Comparison of ENCODE assay signal across 22 mouse cellular contexts in the genomic region with DNA sequence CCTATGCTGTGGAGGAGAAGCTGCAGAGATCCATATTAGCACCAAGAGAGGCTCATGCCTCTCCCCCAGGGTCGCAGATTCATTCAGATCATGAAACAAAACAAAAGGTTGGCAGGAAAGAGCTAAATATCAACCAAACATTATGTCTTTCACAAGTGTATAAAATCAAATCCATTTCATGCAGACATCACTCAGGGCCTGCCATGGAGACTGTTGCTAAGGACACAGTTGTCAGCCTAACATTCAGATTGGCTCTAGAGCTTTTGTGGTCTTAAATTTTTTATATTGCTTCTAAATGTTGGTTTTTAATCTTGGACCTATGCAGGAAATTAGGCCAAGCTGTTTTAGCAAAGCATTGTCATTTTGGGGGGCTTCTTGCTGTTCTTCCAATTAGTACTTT. TPM values are rescaled to one million over a fixed set of nuclear protein-coding genes. Genes with fewer than 3 reads are reported as not detected.
"Had no signal": no experiment of that assay in that cellular context is flagged by ENCODE, and none has a peak within 500 bp of the region (broad histone marks: within the 10 kb centered on the region; RNA-seq: fewer than 3 reads in every experiment).

No protein-coding gene starts in this region.

- H3K4me2 ChIP-seq: intestine, embryonic 15.5 days; kidney, embryonic 15.5 days; limb, embryonic 12.5 days; limb, embryonic 15.5 days; liver, embryonic 11.5 days; lung, embryonic 14.5 days; neural tube, embryonic 13.5 days had no signal

- H3K27me3 ChIP-seq: intestine, embryonic 15.5 days; kidney, embryonic 15.5 days; limb, embryonic 12.5 days; limb, embryonic 15.5 days; neural tube, embryonic 13.5 days had no signal

- H3K27ac ChIP-seq: intestine, embryonic 15.5 days; kidney, embryonic 15.5 days; limb, embryonic 12.5 days; limb, embryonic 15.5 days; liver, embryonic 14.5 days; macrophage; neural tube, embryonic 13.5 days had no signal

- ATAC-seq: intestine, embryonic 15.5 days; liver, postnatal 0 days; lung, postnatal 0 days had no signal

- DNase-seq: kidney, adult 11 months; kidney, adult 8-10 months; kidney, postnatal 10 days; kidney, postnatal 36 days; liver, postnatal 0 days; lung, embryonic 14.5 days; thymus, adult 18-20 months; thymus, postnatal 36 days had no signal

- H3K4me1 ChIP-seq: intestine, embryonic 15.5 days; kidney, embryonic 15.5 days; limb, embryonic 12.5 days; limb, embryonic 15.5 days; neural tube, embryonic 13.5 days had no signal

- H3K36me3 ChIP-seq: intestine, embryonic 15.5 days; kidney, embryonic 15.5 days; limb, embryonic 12.5 days; limb, embryonic 15.5 days; neural tube, embryonic 13.5 days had no signal

- H3K4me3 ChIP-seq: intestine, embryonic 15.5 days; kidney, embryonic 15.5 days; limb, embryonic 12.5 days; limb, embryonic 15.5 days; neural tube, embryonic 13.5 days had no signal

- H3K9me3 ChIP-seq: intestine, embryonic 15.5 days; kidney, embryonic 15.5 days; limb, embryonic 12.5 days; limb, embryonic 15.5 days had no signal

- H3K9ac ChIP-seq: intestine, embryonic 15.5 days; kidney, embryonic 15.5 days; limb, embryonic 12.5 days; limb, embryonic 15.5 days; liver, embryonic 14.5 days; liver, postnatal 0 days; lung, embryonic 14.5 days; neural tube, embryonic 13.5 days had no signal

RNA-seq across cellular contexts. Expression of a gene that starts 8.1 kb away (rescaled TPM):
- total RNA-seq: left cerebral cortex, adult 18-20 months; left cerebral cortex, postnatal 25 days; megakaryocyte, adult 5-6 weeks had no signal
- polyA plus RNA-seq: limb, embryonic 12.5 days; liver, embryonic 11.5 days; liver, embryonic 14.5 days; lung, embryonic 14.5 days; macrophage; small intestine, adult 2 months; urinary bladder, adult 2 months had no signal
